Mouse (Mus musculus) ES-E14 (cell line): ENCODE results near the gene Kcng4. TPM values are rescaled to one million over a fixed set of nuclear protein-coding genes. Genes with fewer than 3 reads are reported as not detected.

Experiments
- DNase-seq: peaks from one replicate; pipeline ENCODE4 v3.0.0-alpha.2; 2013; ENCODE audit warnings: low read depth, low spot score
- H3K27ac ChIP-seq: 2 replicates; pipeline ENCODE4 v1.5.1; 2012; ENCODE audit warnings: low read depth, mild to moderate bottlenecking, low read length, moderate library complexity, mixed read lengths; ENCODE audit not compliant: poor library complexity, insufficient read depth, severe bottlenecking
- H3K36me3 ChIP-seq: 2 replicates; pipeline ENCODE4 v1.6.1; 2012; ENCODE audit warnings: mild to moderate bottlenecking, low read length, moderate library complexity, mixed read lengths; ENCODE audit not compliant: control insufficient read depth, poor library complexity, insufficient read depth, severe bottlenecking
- H3K4me1 ChIP-seq, 2 experiments: fragments of 150-350 bp in 1 of 2; sonication (generic) in 1 of 2; 2 replicates each; pipeline ENCODE4 v1.6.1; 2012; ENCODE audit warnings: low read length in 2 of 2, mild to moderate bottlenecking in 1 of 2, mixed read lengths in 1 of 2; ENCODE audit not compliant: control insufficient read depth in 2 of 2, insufficient read depth in 2 of 2, poor library complexity in 1 of 2
- H3K4me3 ChIP-seq, 2 experiments: fragments of 150-350 bp in 1 of 2; sonication (generic) in 1 of 2; 2 replicates each; pipeline ENCODE4 v1.5.1; 2012; ENCODE audit warnings: low read length in 2 of 2, low read depth in 1 of 2, mild to moderate bottlenecking in 1 of 2, mixed read lengths in 1 of 2; ENCODE audit not compliant: insufficient read depth in 1 of 2, poor library complexity in 1 of 2, severe bottlenecking in 1 of 2
- H3K9ac ChIP-seq: 2 replicates; pipeline ENCODE4 v1.6.1; 2012; ENCODE audit warnings: low read depth, mild to moderate bottlenecking, low read length, mixed read lengths; ENCODE audit not compliant: poor library complexity, insufficient read depth, severe bottlenecking
- H3K9me3 ChIP-seq: fragments of 150-350 bp; sonication (generic); 2 replicates; pipeline ENCODE4 v1.6.1; 2012; ENCODE audit warnings: low read depth, mild to moderate bottlenecking, low read length; ENCODE audit not compliant: control insufficient read depth, insufficient read depth
- CHD2 ChIP-seq: IDR thresholded peaks from 2 replicates; pipeline ENCODE4 v1.6.1; 2014; ENCODE audit warnings: mild to moderate bottlenecking, low read depth, low read length, inconsistent platforms
- HCFC1 ChIP-seq: IDR thresholded peaks from 2 replicates; pipeline ENCODE4 v1.6.1; 2012; ENCODE audit warnings: low read length, inconsistent platforms, borderline replicate concordance; ENCODE audit not compliant: insufficient read depth
- MAFK ChIP-seq: IDR thresholded peaks from 2 replicates; pipeline ENCODE4 v1.6.1; 2014; ENCODE audit warnings: mild to moderate bottlenecking, low read depth, low read length, inconsistent platforms; ENCODE audit not compliant: insufficient read depth
- ZC3H11A ChIP-seq: IDR thresholded peaks from 2 replicates; pipeline ENCODE4 v1.6.1; 2012; ENCODE audit warnings: low read depth, mild to moderate bottlenecking, inconsistent platforms, low read length, borderline replicate concordance
- ZNF384 ChIP-seq: IDR thresholded peaks from 2 replicates; pipeline ENCODE4 v1.6.1; 2012; ENCODE audit warnings: low read depth, low read length, inconsistent platforms
- in situ Hi-C, 2 experiments: fragments of 600-800 bp; cut with MboI; formaldehyde crosslinking; loops; one replicate each; pipeline ENCODE4 v1.15.1; 2025; ENCODE audit warnings: low sequenced_read_pairs in 2 of 2, inconsistent platforms in 1 of 2; ENCODE audit not compliant: unreplicated experiment in 2 of 2
- total RNA-seq: library from RNA; depleted of rRNA; stranded (reverse); fragments of 300-350 nt; gene quantifications from 2 replicates; pipeline ENCODE4 v1.2.3, GENCODE M21; 2012

The Kcng4 gene
- total RNA-seq, 1 experiment, result 0.67 TPM

GRCm38 (mm10) chr8:119591456-119591855, 44.0 kb downstream of the Kcng4 start:
- Histone ChIP-seq H3K9ac (no peak overlapping the region), H3K4me1 (peaks cover 1 to 10% of the 10 kb centered on the region in 2 experiments; a peak in 2 of 4 replicates), H3K36me3 (no peaks in the 10 kb centered on the region), H3K4me3 (no peak overlapping the region), H3K9me3 (no peaks in the 10 kb centered on the region), H3K27ac (no peak overlapping the region)
- in situ Hi-C loops, result no loop called here
- TF ChIP-seq ZNF384 (no peak), HCFC1 (no peak), ZC3H11A (no peak), MAFK (no peak), CHD2 (no peak)
- DNase-seq, result no peak

DNA sequence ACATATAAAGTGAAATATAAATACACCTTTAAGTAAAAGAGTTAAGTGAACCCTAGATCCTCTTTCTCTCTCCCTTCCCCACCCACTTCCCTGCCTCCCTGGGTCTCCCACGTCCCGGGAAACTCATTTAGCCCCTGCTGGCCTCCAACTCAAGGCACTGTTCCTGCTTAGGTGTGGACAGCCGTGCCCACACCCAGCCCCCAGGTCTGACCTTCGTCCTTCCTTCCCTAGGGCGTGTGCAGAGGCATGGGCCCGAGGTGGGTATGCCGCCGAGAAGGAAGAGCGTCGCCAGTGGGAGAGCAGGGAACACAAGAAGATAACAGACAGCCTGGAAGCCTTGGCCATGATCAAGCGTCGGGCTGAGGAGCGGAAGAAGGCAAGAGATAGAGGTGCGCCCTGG, 45.1 kb downstream of the Kcng4 start:
- H3K36me3 ChIP-seq, result no peaks in the 10 kb centered on the region
- H3K27ac ChIP-seq, result no peak overlapping the region
- H3K9ac ChIP-seq, result no peak overlapping the region
- H3K4me1 ChIP-seq, result peaks cover 0 to 6% of the 10 kb centered on the region in 2 experiments; a peak in 2 of 4 replicates
- no peaks in the 10 kb centered on the region for H3K9me3 ChIP-seq
- TF ChIP-seq MAFK, result no peak
- no peak for TF ChIP-seq HCFC1
- no peak for TF ChIP-seq CHD2
- H3K4me3 ChIP-seq, result no peak overlapping the region
- in situ Hi-C loops, result no loop called here
- no peak for DNase-seq

DNA sequence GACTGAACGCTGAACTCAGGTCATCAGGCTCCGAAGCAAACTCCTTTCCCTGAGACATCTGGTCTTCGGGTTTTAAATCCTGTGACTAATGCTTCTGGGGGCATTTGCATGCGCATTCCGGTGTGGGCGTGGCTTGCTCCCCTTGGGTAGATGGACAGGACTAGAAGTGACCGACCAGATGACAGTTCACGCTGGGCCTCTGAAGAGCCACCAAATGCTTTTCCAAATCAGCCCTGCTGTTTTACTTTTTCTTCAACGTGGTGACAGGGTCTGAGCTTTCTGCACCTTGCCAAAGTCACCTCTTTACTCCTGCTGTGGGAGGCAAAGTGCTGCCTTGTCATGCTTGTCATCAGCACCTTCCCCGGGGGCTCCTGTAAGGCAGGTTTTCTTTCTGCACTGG, 46.6 kb downstream of the Kcng4 start:
- peaks cover 0 to 6% of the 10 kb centered on the region in 2 experiments; a peak in 2 of 4 replicates for H3K4me1 ChIP-seq
- in situ Hi-C loops, result no loop called here
- H3K9ac ChIP-seq, result no peak overlapping the region
- no peaks in the 10 kb centered on the region for H3K9me3 ChIP-seq
- no peaks in the 10 kb centered on the region for H3K36me3 ChIP-seq
- H3K27ac ChIP-seq, result no peak overlapping the region
- TF ChIP-seq HCFC1 (no peak), MAFK (no peak), ZC3H11A (no peak)
- DNase-seq, result no peak
- H3K4me3 ChIP-seq, result no peak overlapping the region

DNA sequence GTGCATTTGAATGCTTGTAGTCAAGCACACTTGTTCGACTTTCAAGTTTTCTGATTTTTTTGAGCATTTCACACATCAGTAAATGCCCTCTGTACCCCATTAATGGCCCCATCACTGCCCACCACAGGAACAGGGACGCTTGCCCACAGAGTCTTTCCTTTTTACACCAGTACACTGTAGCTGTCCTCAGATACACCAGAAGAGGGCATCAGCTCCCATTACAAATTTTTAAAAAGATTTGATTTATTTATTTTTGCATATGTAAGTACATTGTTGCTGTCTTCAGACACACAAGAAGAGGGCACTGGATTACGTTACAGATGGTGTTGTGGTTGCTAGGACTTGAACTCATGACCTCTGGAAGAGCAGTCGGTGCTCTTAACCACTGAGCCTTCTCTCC, 47.2 kb downstream of the Kcng4 start:
- no peak overlapping the region for H3K27ac ChIP-seq
- no peak overlapping the region for H3K9ac ChIP-seq
- no peak overlapping the region for H3K4me3 ChIP-seq
- DNase-seq, result no peak
- peaks cover 0 to 6% of the 10 kb centered on the region in 2 experiments; a peak in 2 of 4 replicates for H3K4me1 ChIP-seq
- no peak for TF ChIP-seq ZC3H11A
- TF ChIP-seq ZNF384, result no peak
- no peak for TF ChIP-seq CHD2
- TF ChIP-seq HCFC1, result no peak
- no peak for TF ChIP-seq MAFK
- in situ Hi-C loops, result no loop called here
- H3K36me3 ChIP-seq, result no peaks in the 10 kb centered on the region
- H3K9me3 ChIP-seq, result no peaks in the 10 kb centered on the region

DNA sequence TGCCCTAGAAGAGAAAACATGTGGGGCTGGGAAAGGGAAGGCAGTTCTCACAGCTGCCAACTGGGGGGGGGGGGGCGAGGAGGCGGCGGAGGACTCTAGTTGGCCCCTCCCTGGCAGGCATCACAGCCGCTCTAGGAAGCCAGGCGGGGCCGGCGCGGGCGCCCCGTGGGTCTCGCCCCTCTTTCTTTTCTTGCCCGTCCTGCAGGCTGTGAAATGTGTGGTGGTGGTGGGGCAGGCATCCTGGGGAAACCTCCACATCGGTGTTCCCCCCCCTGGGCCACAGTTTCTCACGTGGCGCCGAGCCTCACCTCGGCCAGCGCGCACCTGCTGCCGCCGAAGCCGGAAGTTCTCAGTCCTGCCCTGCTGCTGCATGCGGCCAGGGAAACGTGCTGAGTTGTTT, 49.6 kb downstream of the Kcng4 start:
- H3K9ac ChIP-seq, result peak overlapping the region; percentile 29; the same call in 1 of the 2 replicates
- TF ChIP-seq ZC3H11A (no peak), HCFC1 (no peak), CHD2 (no peak), MAFK (no peak)
- peak overlapping the region; percentile 48 to 58 for H3K4me3 ChIP-seq
- peaks cover 0 to 11% of the 10 kb centered on the region in 2 experiments; a peak in 1 of 4 replicates for H3K4me1 ChIP-seq
- H3K9me3 ChIP-seq, result no peaks in the 10 kb centered on the region
- in situ Hi-C loops, result no loop called here
- no peak overlapping the region for H3K27ac ChIP-seq
- no peaks in the 10 kb centered on the region for H3K36me3 ChIP-seq
- DNase-seq, result no peak
